Mouse (Mus musculus): ENCODE measurements at regions not wholly inside any gene's neighbourhood (a gene's known extent, or its start where the extent isn't known, plus 50 kb on each side); places are given as distances from the start of the nearest gene placed in this dataset.

- no peak for TF ChIP-seq GATA4 (IDR thresholded peaks at IDR 0.05; ENCODE audit: insufficient replicate concordance, low read length)
Measured at GRCm38 (mm10) chr12:99083616-99084015, 163.2 kb downstream of the Ttc8 start.

DNA sequence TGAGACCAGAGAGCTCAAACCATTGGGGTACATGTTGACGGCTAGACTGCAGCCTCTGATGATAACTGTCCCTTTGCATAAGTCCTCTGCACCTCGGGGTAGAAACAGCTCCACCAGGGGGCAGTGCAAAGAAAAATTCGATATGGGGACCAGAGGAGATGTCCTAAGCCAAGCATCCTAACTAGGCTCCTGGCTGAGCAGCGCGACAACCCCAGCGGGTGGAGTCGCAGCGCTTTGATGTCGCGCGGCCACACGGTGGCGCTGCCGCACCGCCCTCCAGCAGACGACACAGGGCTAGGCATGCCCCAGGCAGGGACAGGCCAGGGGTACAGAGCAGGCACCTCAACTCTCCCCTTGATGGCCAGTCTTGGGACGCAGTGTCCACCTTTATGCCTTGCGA is 163.8 kb downstream of the Ttc8 start:
- no peak for TF ChIP-seq GATA4 (IDR thresholded peaks at IDR 0.05; ENCODE audit: insufficient replicate concordance, low read length)

DNA sequence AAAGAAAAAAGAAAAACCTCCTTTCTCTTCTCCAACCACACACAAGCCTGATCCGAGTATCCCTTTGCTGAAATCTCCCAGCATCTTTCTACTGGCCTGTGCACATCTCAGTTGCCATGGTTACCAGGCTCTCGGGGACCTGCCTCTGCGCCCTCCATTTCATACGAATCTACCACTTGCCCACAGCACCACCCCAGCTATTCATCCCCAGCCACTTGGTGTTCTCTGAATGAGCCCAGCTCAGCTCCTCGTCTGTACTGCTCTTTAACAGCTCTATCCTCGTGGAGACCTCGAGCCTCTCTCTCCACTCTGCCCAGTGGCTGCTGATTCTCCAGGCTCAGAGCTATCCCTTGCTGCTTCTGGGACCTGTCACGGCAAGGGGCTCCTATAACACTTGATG is 166.9 kb downstream of the Ttc8 start:
- no peak for TF ChIP-seq GATA4 (IDR thresholded peaks at IDR 0.05; ENCODE audit: insufficient replicate concordance, low read length)

- TF ChIP-seq GATA4 (IDR thresholded peaks at IDR 0.05; ENCODE audit: insufficient replicate concordance, low read length): no peak
Measured at GRCm38 (mm10) chr12:99091770-99092169, 171.4 kb downstream of the Ttc8 start.

- no peak for TF ChIP-seq GATA4 (IDR thresholded peaks at IDR 0.05; ENCODE audit: insufficient replicate concordance, low read length)
Measured at GRCm38 (mm10) chr12:99093151-99093550, 172.8 kb downstream of the Ttc8 start.

DNA sequence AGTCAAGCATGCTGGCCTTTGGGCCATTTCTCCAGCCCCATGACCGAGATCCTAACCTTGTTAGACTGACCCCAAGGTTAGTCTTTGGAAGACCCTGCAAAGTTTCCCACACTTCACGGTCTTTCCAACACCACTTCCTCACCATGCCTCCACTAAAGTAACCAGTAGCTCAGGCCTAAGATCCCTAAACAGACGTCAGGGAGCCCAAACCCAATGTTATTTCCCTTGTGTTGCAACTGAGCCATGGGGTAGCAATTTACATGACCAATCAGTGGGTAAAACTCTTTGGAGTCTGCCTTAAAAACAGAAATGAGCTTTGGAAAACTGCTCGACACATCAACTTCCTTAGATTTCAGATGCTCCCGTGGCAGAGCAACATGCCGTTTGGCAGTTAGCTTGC is 173.6 kb downstream of the Ttc8 start:
- no peak for TF ChIP-seq GATA4 (IDR thresholded peaks at IDR 0.05; ENCODE audit: insufficient replicate concordance, low read length)

DNA sequence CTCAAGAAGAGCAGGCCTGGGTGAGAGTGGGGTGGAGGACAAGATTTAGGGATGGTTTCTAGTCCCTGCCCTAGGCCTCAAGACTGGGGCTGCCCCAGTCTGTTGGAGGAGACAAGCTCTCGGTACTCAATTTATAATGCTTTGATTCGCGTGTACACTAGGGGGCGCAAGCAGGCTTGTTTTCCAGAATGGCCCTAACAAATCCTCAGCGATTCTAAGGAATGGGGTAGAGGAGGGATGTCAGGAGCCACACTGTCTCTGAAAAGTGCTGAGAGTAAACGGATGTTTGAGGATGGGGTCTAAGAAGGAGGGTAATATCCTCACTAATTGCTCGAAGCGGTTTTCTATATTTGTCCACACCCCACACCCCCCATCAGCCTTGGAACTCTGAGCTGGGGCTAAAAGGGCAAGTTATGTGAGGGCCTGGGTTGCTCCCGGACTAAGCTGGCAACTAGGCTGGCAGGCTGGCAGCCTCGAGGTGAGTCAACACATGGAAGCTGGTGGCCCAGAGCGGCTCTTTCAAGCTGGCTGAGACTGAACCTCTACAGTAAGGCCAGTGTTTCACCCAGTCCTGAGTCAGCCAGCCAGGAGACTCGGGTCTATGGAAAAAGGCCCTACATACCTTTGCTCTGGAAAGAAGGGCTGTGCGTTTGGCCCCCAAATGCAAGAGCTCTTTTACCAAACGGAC is 176.7 kb downstream of the Ttc8 start:
- no peak for TF ChIP-seq GATA4 (IDR thresholded peaks at IDR 0.05; ENCODE audit: insufficient replicate concordance, low read length)

DNA sequence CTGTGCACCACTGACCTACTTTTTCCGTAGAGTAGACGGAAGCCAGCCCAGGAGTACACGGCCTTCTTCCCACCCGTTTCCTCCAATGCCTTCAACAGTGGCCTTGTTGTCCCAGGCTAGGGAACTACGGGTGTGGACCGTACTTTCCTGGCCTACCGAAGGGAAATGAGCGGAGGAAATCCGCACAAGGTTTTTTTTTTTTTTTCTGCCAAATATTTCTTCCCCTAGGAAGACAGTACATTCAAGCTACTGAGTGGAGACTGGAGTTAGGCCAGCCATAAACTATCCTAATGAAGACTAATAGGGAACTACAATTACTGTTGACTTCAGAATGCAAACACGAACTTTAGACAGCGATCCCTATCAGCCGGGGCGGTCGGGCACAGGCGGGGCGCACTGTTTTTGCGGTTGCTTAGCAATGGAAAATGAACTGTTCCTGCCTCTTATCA is 177.3 kb downstream of the Ttc8 start:
- peak; percentile 96 for TF ChIP-seq GATA4 (IDR thresholded peaks at IDR 0.05; ENCODE audit: insufficient replicate concordance, low read length)

DNA sequence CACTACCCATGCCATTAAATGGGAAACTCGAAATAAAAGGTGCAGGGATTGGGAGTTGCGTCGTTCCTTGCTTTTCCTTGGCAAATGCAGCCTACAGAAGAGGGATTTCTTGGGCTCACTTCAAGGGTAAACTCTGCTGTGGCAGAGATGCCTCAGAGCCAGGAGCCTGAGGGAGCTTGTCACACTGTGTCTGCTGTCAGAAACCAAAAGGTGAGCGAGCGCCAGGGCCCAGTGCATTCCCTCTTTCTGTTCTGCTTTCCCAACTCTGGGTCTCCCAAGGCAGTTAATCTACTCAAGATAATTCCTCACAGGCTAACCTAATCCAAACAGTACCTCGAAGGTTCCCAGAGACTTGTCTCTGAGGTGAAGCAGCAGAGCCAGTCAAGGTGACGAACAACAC is 179.5 kb downstream of the Ttc8 start:
- no peak for TF ChIP-seq GATA4 (IDR thresholded peaks at IDR 0.05; ENCODE audit: insufficient replicate concordance, low read length)

GRCm38 (mm10) chr12:99108616-99109015 is 188.2 kb downstream of the Ttc8 start:
- TF ChIP-seq GATA4 (IDR thresholded peaks at IDR 0.05; ENCODE audit: insufficient replicate concordance, low read length): no peak

GRCm38 (mm10) chr12:99113781-99114180 is 193.4 kb downstream of the Ttc8 start:
- no peak for TF ChIP-seq GATA4 (IDR thresholded peaks at IDR 0.05; ENCODE audit: insufficient replicate concordance, low read length)

DNA sequence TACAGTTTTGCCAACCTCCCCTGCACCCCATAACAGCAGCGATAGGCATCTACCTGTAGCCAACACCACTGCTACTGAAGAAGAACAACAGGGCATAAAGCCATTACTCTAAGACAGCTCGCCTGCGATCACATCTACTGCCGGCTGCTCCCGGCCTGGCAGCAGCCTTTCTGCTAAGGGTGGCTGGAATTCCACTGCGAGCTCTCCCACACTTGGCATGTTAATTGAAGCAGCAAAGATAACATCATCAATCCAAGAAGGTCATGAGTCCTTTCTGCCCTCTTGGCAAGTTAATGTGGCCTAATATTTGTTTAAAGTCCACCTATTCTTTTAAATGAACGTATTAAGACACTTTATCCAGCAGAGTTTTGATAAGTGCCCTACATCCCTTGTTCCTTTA is 196.1 kb downstream of the Ttc8 start:
- TF ChIP-seq GATA4 (IDR thresholded peaks at IDR 0.05; ENCODE audit: insufficient replicate concordance, low read length): no peak

- no peak for TF ChIP-seq GATA4 (IDR thresholded peaks at IDR 0.05; ENCODE audit: insufficient replicate concordance, low read length)
Measured at GRCm38 (mm10) chr12:99118381-99119115, 198.2 kb downstream of the Ttc8 start.

DNA sequence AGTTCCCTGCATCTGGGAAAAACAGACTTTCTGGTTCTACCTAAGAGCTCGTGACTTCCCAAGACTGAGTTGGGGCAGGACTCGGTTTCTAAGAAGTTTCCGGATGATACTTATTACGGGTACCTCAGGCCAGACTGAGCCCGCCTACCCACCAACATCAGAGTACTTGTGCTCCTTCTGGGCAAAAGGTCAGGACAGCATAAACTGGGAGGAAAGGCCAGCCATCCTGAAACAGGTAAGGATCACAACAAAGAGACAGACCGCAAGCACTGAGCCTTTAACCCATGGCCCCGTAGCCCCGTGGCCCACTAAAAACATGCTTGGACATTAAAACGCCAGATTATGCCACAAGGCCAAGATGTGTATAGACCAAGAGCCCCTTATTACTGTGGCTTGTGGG is 199.6 kb downstream of the Ttc8 start:
- TF ChIP-seq GATA4 (IDR thresholded peaks at IDR 0.05; ENCODE audit: insufficient replicate concordance, low read length): no peak

- no peak for TF ChIP-seq GATA4 (IDR thresholded peaks at IDR 0.05; ENCODE audit: insufficient replicate concordance, low read length)
Measured at GRCm38 (mm10) chr12:99123611-99124495, 203.5 kb downstream of the Ttc8 start.

GRCm38 (mm10) chr12:99126129-99126528 is 205.8 kb downstream of the Ttc8 start:
- no peak for TF ChIP-seq GATA4 (IDR thresholded peaks at IDR 0.05; ENCODE audit: insufficient replicate concordance, low read length)

Measured in liver, adult (tissue).